Mouse (Mus musculus) heart, embryonic 16.5 days (tissue): ENCODE measurements around the gene Grtp1. TPM values are rescaled to one million over a fixed set of nuclear protein-coding genes. Genes with fewer than 3 reads are reported as not detected.
"Not testable (repeated sequence)": the region's sequence is repeated elsewhere in the genome, so short reads cannot be mapped to it uniquely, and the experiment has no call there.

Source experiments
- ATAC-seq: fragments of 200-750 bp; cut with Nextera tagmentation; replicated peaks from 2 replicates; pipeline ENCODE4 v1.8.0; 2017; ENCODE audit warnings: moderate number of reproducible peaks; ENCODE audit not compliant: insufficient read depth, low FRiP score; ENCODE audit errors: extremely low read depth
- H3K27ac ChIP-seq: fragments of 300-500 bp; sonication (generic); 2 replicates; pipeline ENCODE4 v1.5.1; 2014; ENCODE audit warnings: mild to moderate bottlenecking, low read length, control low read depth, moderate library complexity
- H3K27me3 ChIP-seq: fragments of 300-500 bp; sonication (generic); 2 replicates; pipeline ENCODE4 v1.6.1; 2014; ENCODE audit warnings: low read length, mixed read lengths; ENCODE audit not compliant: control insufficient read depth, insufficient read depth
- H3K36me3 ChIP-seq: fragments of 300-500 bp; sonication (generic); 2 replicates; pipeline ENCODE4 v1.6.1; 2014; ENCODE audit not compliant: control insufficient read depth, insufficient read depth
- H3K4me1 ChIP-seq: fragments of 300-500 bp; sonication (generic); 2 replicates; pipeline ENCODE4 v1.6.1; 2014; ENCODE audit warnings: low read length, mixed read lengths; ENCODE audit not compliant: control insufficient read depth, insufficient read depth
- H3K4me2 ChIP-seq: fragments of 300-500 bp; sonication (generic); 2 replicates; pipeline ENCODE4 v1.6.1; 2014; ENCODE audit warnings: low read depth, mild to moderate bottlenecking, control low read depth, low read length
- H3K4me3 ChIP-seq: fragments of 300-500 bp; sonication (generic); 2 replicates; pipeline ENCODE4 v1.5.1; 2014; ENCODE audit warnings: mild to moderate bottlenecking, control low read depth, low read length
- H3K9ac ChIP-seq: fragments of 300-500 bp; sonication (generic); 2 replicates; pipeline ENCODE4 v1.6.1; 2014; ENCODE audit warnings: low read length, control low read depth
- H3K9me3 ChIP-seq: fragments of 300-500 bp; sonication (generic); replicated peaks from 2 replicates; pipeline ENCODE4 v1.6.1; 2016; ENCODE audit warnings: low read length; ENCODE audit not compliant: control insufficient read depth
- WGBS: fragments of 180-500 bp; shearing (Covaris S2); extraction: QIAGEN DNeasy Blood & Tissue Kit; methylation state at CpG from one replicate; pipeline ENCODE4 v1.1.7; 2014; 5-methylcytosine and 5-hydroxymethylcytosine counted together
- polyA plus RNA-seq: library from polyadenylated mRNA; unstranded; fragments of >200 nt; fragmentation: Nextera tagmentation; extraction: Ambion mirVana; gene quantifications from 2 replicates; pipeline ENCODE4 v1.2.1, GENCODE M21; 2015

Gene Grtp1
- polyA plus RNA-seq, 1 experiment from 2014 or later = 11.0 TPM

DNA sequence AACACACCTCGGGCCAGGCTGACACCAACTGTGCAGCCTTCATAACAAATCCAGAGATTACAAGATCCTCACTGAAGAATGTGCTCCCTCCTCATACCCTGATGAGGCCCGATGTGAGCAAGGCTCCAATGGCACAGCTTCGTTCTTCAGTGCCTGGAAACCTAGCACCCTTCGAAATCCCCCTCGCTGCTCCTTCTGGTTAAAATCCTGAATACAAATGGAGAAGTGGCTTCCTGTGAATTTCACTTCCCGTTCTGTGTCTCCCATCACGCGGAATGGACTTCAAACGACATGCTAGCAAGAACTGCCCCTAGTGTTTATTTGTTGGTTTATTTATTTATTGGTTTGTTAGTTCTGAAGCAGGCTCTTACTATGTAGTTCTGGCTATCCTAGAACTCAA is 45.1 kb downstream of the Grtp1 start:
- WGBS = 66% methylated on average over 9 of the region's 9 CpGs
- no peak overlapping the region for H3K9ac ChIP-seq
- H3K27me3 ChIP-seq = no peaks in the 10 kb centered on the region
- ATAC-seq = no peak
- H3K27ac ChIP-seq = no peak overlapping the region
- peaks cover 8% of the 10 kb centered on the region for H3K4me1 ChIP-seq
- no peaks in the 10 kb centered on the region for H3K9me3 ChIP-seq
- H3K36me3 ChIP-seq = peaks cover 3% of the 10 kb centered on the region; the same call in 1 of the 2 replicates
- H3K4me2 ChIP-seq = no peak overlapping the region
- no peak overlapping the region for H3K4me3 ChIP-seq

DNA sequence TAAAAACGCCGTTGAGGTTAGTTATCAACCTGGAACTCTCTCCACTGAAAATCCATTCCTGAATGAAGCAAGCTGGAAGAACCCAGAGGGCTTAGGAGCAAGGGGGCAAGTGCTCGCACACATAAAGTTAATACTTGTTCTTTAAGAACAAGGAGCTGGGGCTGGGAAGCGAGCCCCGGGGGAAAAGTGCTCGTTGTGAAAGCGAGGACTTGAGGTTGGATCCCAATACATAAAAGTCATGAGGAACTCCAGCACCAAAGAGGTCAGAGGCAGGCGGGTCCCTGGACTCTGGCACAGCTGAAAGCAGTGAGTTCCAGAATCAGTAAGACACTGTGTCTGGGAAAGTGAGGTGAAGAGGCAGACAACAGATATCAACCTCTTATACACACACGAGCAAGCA is 46.3 kb downstream of the Grtp1 start:
- Histone ChIP-seq H3K4me1 (peaks cover 4% of the 10 kb centered on the region), H3K9ac (no peak overlapping the region), H3K4me2 (no peak overlapping the region), H3K4me3 (no peak overlapping the region), H3K9me3 (no peaks in the 10 kb centered on the region), H3K36me3 (peaks cover 7% of the 10 kb centered on the region), H3K27me3 (no peaks in the 10 kb centered on the region), H3K27ac (no peak overlapping the region)
- WGBS = 78% methylated on average over 9 of the region's 9 CpGs
- ATAC-seq = no peak

GRCm38 (mm10) chr8:13150929-13151328 is 49.5 kb downstream of the Grtp1 start:
- ATAC-seq = no peak
- Histone ChIP-seq H3K4me3 (no peak overlapping the region), H3K9ac (no peak overlapping the region), H3K27ac (no peak overlapping the region), H3K4me2 (no peak overlapping the region), H3K4me1 (no peaks in the 10 kb centered on the region), H3K36me3 (peaks cover 27% of the 10 kb centered on the region), H3K9me3 (no peaks in the 10 kb centered on the region), H3K27me3 (no peaks in the 10 kb centered on the region)
- 100% methylated on average over 2 of the region's 2 CpGs for WGBS

- WGBS = 65% methylated on average over 5 of the region's 5 CpGs
- Histone ChIP-seq H3K4me1 (no peaks in the 10 kb centered on the region), H3K27me3 (no peaks in the 10 kb centered on the region), H3K4me3 (no peak overlapping the region), H3K4me2 (no peak overlapping the region), H3K27ac (no peak overlapping the region), H3K9me3 (no peaks in the 10 kb centered on the region), H3K9ac (no peak overlapping the region), H3K36me3 (peaks cover 33% of the 10 kb centered on the region)
- no peak for ATAC-seq
Measured at GRCm38 (mm10) chr8:13149866-13150265, 50.6 kb downstream of the Grtp1 start.

DNA sequence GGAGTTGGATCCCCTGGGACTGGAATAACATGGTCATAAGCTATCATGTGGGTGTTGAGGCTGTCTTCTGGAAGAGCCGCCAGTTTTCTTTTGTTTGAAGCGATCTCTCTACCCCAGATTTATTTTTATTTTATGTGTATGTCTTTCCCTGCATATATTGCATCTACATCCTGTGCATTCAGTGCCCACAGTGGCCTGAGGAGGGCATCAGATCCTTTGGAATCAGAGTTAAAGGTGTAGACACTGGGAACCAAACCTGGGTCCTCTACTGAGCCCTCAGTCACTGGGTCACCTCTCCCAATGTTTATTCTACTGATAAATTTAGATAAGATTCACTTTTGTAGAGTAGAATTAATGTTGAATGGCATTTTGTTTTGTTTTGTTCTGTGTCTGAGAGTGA is 51.1 kb downstream of the Grtp1 start:
- no peak overlapping the region for H3K4me3 ChIP-seq
- H3K9ac ChIP-seq = no peak overlapping the region
- H3K36me3 ChIP-seq = peaks cover 39% of the 10 kb centered on the region
- 96% methylated on average over 2 of the region's 2 CpGs for WGBS
- ATAC-seq = no peak
- no peak overlapping the region for H3K4me2 ChIP-seq
- H3K4me1 ChIP-seq = no peaks in the 10 kb centered on the region
- no peaks in the 10 kb centered on the region for H3K9me3 ChIP-seq
- no peaks in the 10 kb centered on the region for H3K27me3 ChIP-seq
- H3K27ac ChIP-seq = no peak overlapping the region

DNA sequence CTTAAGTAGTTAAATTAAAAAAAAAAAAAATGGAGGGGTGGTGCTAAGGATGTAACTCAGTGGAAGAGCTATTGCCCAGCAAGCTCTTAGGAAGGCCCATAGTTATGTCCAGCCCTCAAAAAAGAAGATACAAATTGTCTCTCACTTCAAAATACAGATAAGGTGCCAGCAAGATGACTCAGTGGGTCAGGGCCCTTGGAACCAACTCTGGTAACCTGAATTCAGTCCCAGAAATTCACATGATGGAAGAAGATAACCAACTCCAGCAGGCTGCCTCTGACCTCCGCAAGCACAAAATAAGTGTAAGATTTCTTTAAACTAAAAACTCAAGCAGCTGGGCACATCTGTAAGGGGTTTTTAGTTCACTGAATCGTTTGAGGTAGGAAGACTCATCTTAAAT is 51.9 kb downstream of the Grtp1 start:
- no peaks in the 10 kb centered on the region for H3K4me1 ChIP-seq
- no peak for ATAC-seq
- H3K9ac ChIP-seq = no peak overlapping the region
- 91% methylated on average over 2 of the region's 2 CpGs for WGBS
- H3K27ac ChIP-seq = no peak overlapping the region
- no peak overlapping the region for H3K4me3 ChIP-seq
- H3K36me3 ChIP-seq = peaks cover 43% of the 10 kb centered on the region
- H3K4me2 ChIP-seq = no peak overlapping the region
- no peaks in the 10 kb centered on the region for H3K9me3 ChIP-seq
- H3K27me3 ChIP-seq = no peaks in the 10 kb centered on the region

DNA sequence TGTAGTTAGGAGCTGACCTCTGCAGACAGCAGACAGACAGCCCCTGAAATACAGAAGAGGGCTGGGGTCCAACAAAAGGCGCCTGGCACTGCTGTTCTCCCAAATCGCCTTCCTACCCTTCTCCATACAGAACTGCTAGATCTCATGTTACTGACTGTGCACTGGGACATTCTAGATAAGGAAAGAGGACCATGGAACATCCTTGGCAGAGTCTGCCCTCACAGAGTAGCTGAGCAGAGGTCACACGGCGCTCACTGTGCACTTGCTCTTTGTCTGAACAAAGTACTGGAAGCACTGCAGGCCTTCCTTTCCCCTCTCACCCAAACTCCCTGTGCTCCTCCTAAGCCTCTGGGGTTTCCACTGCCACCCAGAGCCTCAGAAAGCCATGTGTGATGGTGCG is 58.7 kb downstream of the Grtp1 start:
- Histone ChIP-seq H3K4me2 (no peak overlapping the region), H3K9me3 (no peaks in the 10 kb centered on the region), H3K36me3 (peaks cover 84% of the 10 kb centered on the region), H3K4me1 (no peaks in the 10 kb centered on the region), H3K27me3 (no peaks in the 10 kb centered on the region), H3K4me3 (no peak overlapping the region), H3K9ac (no peak overlapping the region), H3K27ac (no peak overlapping the region)
- ATAC-seq = no peak
- WGBS = 86% methylated on average over 5 of the region's 5 CpGs

DNA sequence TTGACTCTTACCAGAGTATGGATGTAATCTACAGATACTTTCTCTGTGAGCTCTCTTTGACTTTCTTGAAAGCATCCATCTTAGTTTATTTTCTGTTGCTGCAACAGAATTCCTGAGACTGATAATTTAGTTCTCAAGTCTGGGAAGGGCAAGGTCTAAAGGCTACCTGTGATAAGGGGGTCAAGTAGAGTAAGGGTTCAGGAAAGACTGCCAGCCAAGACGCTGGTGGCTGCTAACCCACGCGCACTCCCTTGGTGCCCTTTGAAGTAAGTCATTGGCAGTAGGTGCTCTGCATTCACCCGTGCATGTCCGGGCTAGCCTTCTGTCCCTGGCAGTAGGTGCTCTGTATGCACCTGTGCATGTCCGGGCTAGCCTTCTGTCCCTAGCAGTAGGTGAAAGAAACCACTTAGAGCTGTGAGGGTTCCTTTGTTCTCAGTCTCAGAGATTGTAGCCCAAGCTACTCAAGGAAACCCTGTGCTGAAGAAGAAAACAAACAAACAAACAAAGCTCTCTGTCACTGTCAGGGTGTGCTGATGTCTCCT is 60.7 kb downstream of the Grtp1 start:
- no peaks in the 10 kb centered on the region for H3K4me1 ChIP-seq
- WGBS = 92% methylated on average over 6 of the region's 6 CpGs
- H3K4me3 ChIP-seq = no peak overlapping the region
- H3K9me3 ChIP-seq = no peaks in the 10 kb centered on the region
- peaks cover 88% of the 10 kb centered on the region for H3K36me3 ChIP-seq
- H3K27ac ChIP-seq = no peak overlapping the region
- no peaks in the 10 kb centered on the region for H3K27me3 ChIP-seq
- no peak overlapping the region for H3K9ac ChIP-seq
- no peak for ATAC-seq
- H3K4me2 ChIP-seq = no peak overlapping the region

- not testable (repeated sequence) for H3K9ac ChIP-seq, H3K4me1 ChIP-seq, H3K27ac ChIP-seq, ATAC-seq, H3K27me3 ChIP-seq, H3K9me3 ChIP-seq, H3K4me3 ChIP-seq, H3K4me2 ChIP-seq
- peaks cover 71% of the 10 kb centered on the region for H3K36me3 ChIP-seq
- 67% methylated on average over 9 of the region's 9 CpGs for WGBS
Measured at GRCm38 (mm10) chr8:13132220-13132619, 68.2 kb downstream of the Grtp1 start.
